Mouse (Mus musculus): ENCODE data around the gene Dnajc8. TPM values are rescaled to one million over a fixed set of nuclear protein-coding genes. Genes with fewer than 3 reads are reported as not detected.

Dnajc8 gene
- polyA plus RNA-seq, 1 experiment from 2014 or later: 77.7 TPM

GRCm38 (mm10) chr4:132513395-132514273 is 21.7 kb upstream of the Dnajc8 start:
- no peak for ATAC-seq (ENCODE audit: low read depth)
- H3K9me3 ChIP-seq (replicated peaks; ENCODE audit: control insufficient read depth, low read length): no peaks in the 10 kb centered on the region
- peaks cover 51% of the 10 kb centered on the region for H3K4me1 ChIP-seq (ENCODE audit: control insufficient read depth, low read depth, low read length)
- 0 out of 2 replicates have a peak overlapping the region, but pooled peaks have one; percentile 4 for H3K4me3 ChIP-seq (ENCODE audit: low read depth, low read length)
- peak overlapping the region; percentile 79 for H3K27ac ChIP-seq (ENCODE audit: low read length)
- H3K4me2 ChIP-seq (ENCODE audit: low read depth, low read length): peak overlapping the region; percentile 44
- peak overlapping the region; percentile 32 for H3K9ac ChIP-seq (ENCODE audit: low read depth, low read length)
- 27% methylated on average over 14 of the region's 14 CpGs for WGBS (ENCODE audit: insufficient replicate concordance)
- H3K36me3 ChIP-seq (ENCODE audit: control insufficient read depth, insufficient read depth): no peaks in the 10 kb centered on the region
- no peaks in the 10 kb centered on the region for H3K27me3 ChIP-seq (ENCODE audit: control insufficient read depth, insufficient read depth, low read depth, low read length)

- no peaks in the 10 kb centered on the region for H3K36me3 ChIP-seq (ENCODE audit: control insufficient read depth, insufficient read depth)
- H3K4me1 ChIP-seq (ENCODE audit: control insufficient read depth, low read depth, low read length): peaks cover 43% of the 10 kb centered on the region
- H3K4me2 ChIP-seq (ENCODE audit: low read depth, low read length): peak overlapping the region; percentile 87
- H3K27ac ChIP-seq (ENCODE audit: low read length): peak overlapping the region; percentile 80
- peak overlapping the region; percentile 65 for H3K4me3 ChIP-seq (ENCODE audit: low read depth, low read length)
- peak overlapping the region; percentile 65 for H3K9ac ChIP-seq (ENCODE audit: low read depth, low read length)
- no peaks in the 10 kb centered on the region for H3K27me3 ChIP-seq (ENCODE audit: control insufficient read depth, insufficient read depth, low read depth, low read length)
- ATAC-seq (ENCODE audit: low read depth): peak; percentile 26
- H3K9me3 ChIP-seq (replicated peaks; ENCODE audit: control insufficient read depth, low read length): no peaks in the 10 kb centered on the region
- 1% methylated on average over 21 of the region's 21 CpGs for WGBS (ENCODE audit: insufficient replicate concordance)
Measured at GRCm38 (mm10) chr4:132514555-132515135, 20.7 kb upstream of the Dnajc8 start.

GRCm38 (mm10) chr4:132515369-132516155 is 19.8 kb upstream of the Dnajc8 start:
- no peaks in the 10 kb centered on the region for H3K36me3 ChIP-seq (ENCODE audit: control insufficient read depth, insufficient read depth)
- peak overlapping the region; percentile 91 for H3K27ac ChIP-seq (ENCODE audit: low read length)
- H3K4me3 ChIP-seq (ENCODE audit: low read depth, low read length): peak overlapping the region; percentile 65
- no peaks in the 10 kb centered on the region for H3K9me3 ChIP-seq (replicated peaks; ENCODE audit: control insufficient read depth, low read length)
- 19% methylated on average over 22 of the region's 22 CpGs for WGBS (ENCODE audit: insufficient replicate concordance)
- peak; percentile 90 for ATAC-seq (ENCODE audit: low read depth)
- peaks cover 42% of the 10 kb centered on the region for H3K4me1 ChIP-seq (ENCODE audit: control insufficient read depth, low read depth, low read length)
- H3K4me2 ChIP-seq (ENCODE audit: low read depth, low read length): peak overlapping the region; percentile 87
- no peaks in the 10 kb centered on the region for H3K27me3 ChIP-seq (ENCODE audit: control insufficient read depth, insufficient read depth, low read depth, low read length)
- H3K9ac ChIP-seq (ENCODE audit: low read depth, low read length): peak overlapping the region; percentile 65

GRCm38 (mm10) chr4:132518066-132518465 is 17.3 kb upstream of the Dnajc8 start:
- WGBS (ENCODE audit: insufficient replicate concordance): 63% methylated on average over 8 of the region's 8 CpGs
- no peak for ATAC-seq (ENCODE audit: low read depth)
- H3K9me3 ChIP-seq (replicated peaks; ENCODE audit: control insufficient read depth, low read length): no peaks in the 10 kb centered on the region
- H3K27me3 ChIP-seq (ENCODE audit: control insufficient read depth, insufficient read depth, low read depth, low read length): no peaks in the 10 kb centered on the region
- H3K9ac ChIP-seq (ENCODE audit: low read depth, low read length): no peak overlapping the region
- H3K4me1 ChIP-seq (ENCODE audit: control insufficient read depth, low read depth, low read length): peaks cover 21% of the 10 kb centered on the region
- H3K36me3 ChIP-seq (ENCODE audit: control insufficient read depth, insufficient read depth): no peaks in the 10 kb centered on the region
- no peak overlapping the region for H3K4me2 ChIP-seq (ENCODE audit: low read depth, low read length)
- H3K27ac ChIP-seq (ENCODE audit: low read length): no peak overlapping the region
- H3K4me3 ChIP-seq (ENCODE audit: low read depth, low read length): no peak overlapping the region

GRCm38 (mm10) chr4:132519188-132519587 is 16.2 kb upstream of the Dnajc8 start:
- ATAC-seq (ENCODE audit: low read depth): no peak
- H3K4me1 ChIP-seq (ENCODE audit: control insufficient read depth, low read depth, low read length): peaks cover 13% of the 10 kb centered on the region
- 72% methylated on average over 3 of the region's 3 CpGs for WGBS (ENCODE audit: insufficient replicate concordance)
- no peak overlapping the region for H3K4me2 ChIP-seq (ENCODE audit: low read depth, low read length)
- H3K4me3 ChIP-seq (ENCODE audit: low read depth, low read length): no peak overlapping the region
- H3K27me3 ChIP-seq (ENCODE audit: control insufficient read depth, insufficient read depth, low read depth, low read length): no peaks in the 10 kb centered on the region
- H3K9ac ChIP-seq (ENCODE audit: low read depth, low read length): no peak overlapping the region
- no peaks in the 10 kb centered on the region for H3K9me3 ChIP-seq (replicated peaks; ENCODE audit: control insufficient read depth, low read length)
- no peaks in the 10 kb centered on the region for H3K36me3 ChIP-seq (ENCODE audit: control insufficient read depth, insufficient read depth)
- H3K27ac ChIP-seq (ENCODE audit: low read length): no peak overlapping the region

GRCm38 (mm10) chr4:132524321-132524741 is 11.0 kb upstream of the Dnajc8 start:
- H3K4me1 ChIP-seq (ENCODE audit: control insufficient read depth, low read depth, low read length): peaks cover 21% of the 10 kb centered on the region
- H3K27ac ChIP-seq (ENCODE audit: low read length): no peak overlapping the region
- H3K4me3 ChIP-seq (ENCODE audit: low read depth, low read length): no peak overlapping the region
- H3K27me3 ChIP-seq (ENCODE audit: control insufficient read depth, insufficient read depth, low read depth, low read length): no peaks in the 10 kb centered on the region
- no peak overlapping the region for H3K4me2 ChIP-seq (ENCODE audit: low read depth, low read length)
- H3K9ac ChIP-seq (ENCODE audit: low read depth, low read length): 0 out of 2 replicates have a peak overlapping the region, but pooled peaks have one; percentile 14
- H3K36me3 ChIP-seq (ENCODE audit: control insufficient read depth, insufficient read depth): peaks cover 2% of the 10 kb centered on the region; the same call in 1 of the 2 replicates
- no peaks in the 10 kb centered on the region for H3K9me3 ChIP-seq (replicated peaks; ENCODE audit: control insufficient read depth, low read length)
- no peak for ATAC-seq (ENCODE audit: low read depth)
- 36% methylated on average over 11 of the region's 11 CpGs for WGBS (ENCODE audit: insufficient replicate concordance)

- H3K9ac ChIP-seq (ENCODE audit: low read depth, low read length): no peak overlapping the region
- H3K27ac ChIP-seq (ENCODE audit: low read length): peak overlapping the region; percentile 35; the same call in 1 of the 2 replicates
- peak; percentile 68 for ATAC-seq (ENCODE audit: low read depth)
Measured at GRCm38 (mm10) chr4:132524808-132525207, 10.5 kb upstream of the Dnajc8 start.

GRCm38 (mm10) chr4:132526678-132527077 is 8.7 kb upstream of the Dnajc8 start:
- Histone ChIP-seq H3K9ac (ENCODE audit: low read depth, low read length) (no peak overlapping the region), H3K36me3 (ENCODE audit: control insufficient read depth, insufficient read depth) (peaks cover 8% of the 10 kb centered on the region), H3K4me1 (ENCODE audit: control insufficient read depth, low read depth, low read length) (peaks cover 42% of the 10 kb centered on the region), H3K27me3 (ENCODE audit: control insufficient read depth, insufficient read depth, low read depth, low read length) (no peaks in the 10 kb centered on the region), H3K27ac (ENCODE audit: low read length) (no peak overlapping the region), H3K9me3 (replicated peaks; ENCODE audit: control insufficient read depth, low read length) (no peaks in the 10 kb centered on the region), H3K4me3 (ENCODE audit: low read depth, low read length) (no peak overlapping the region), H3K4me2 (ENCODE audit: low read depth, low read length) (no peak overlapping the region)
- WGBS (ENCODE audit: insufficient replicate concordance): 34% methylated on average over 2 of the region's 2 CpGs
- ATAC-seq (ENCODE audit: low read depth): no peak

More at GRCm38 (mm10) chr4:132524808-132525207, 10.5 kb upstream of the Dnajc8 start:
- no peaks in the 10 kb centered on the region for H3K9me3 ChIP-seq (replicated peaks; ENCODE audit: control insufficient read depth, low read length)
- 33% methylated on average over 6 of the region's 6 CpGs for WGBS (ENCODE audit: insufficient replicate concordance)
- H3K4me2 ChIP-seq (ENCODE audit: low read depth, low read length): peak overlapping the region; percentile 11; the same call in 1 of the 2 replicates
- peaks cover 26% of the 10 kb centered on the region for H3K4me1 ChIP-seq (ENCODE audit: control insufficient read depth, low read depth, low read length)
- H3K4me3 ChIP-seq (ENCODE audit: low read depth, low read length): no peak overlapping the region
- peaks cover 2% of the 10 kb centered on the region; the same call in 1 of the 2 replicates for H3K36me3 ChIP-seq (ENCODE audit: control insufficient read depth, insufficient read depth)
- no peaks in the 10 kb centered on the region for H3K27me3 ChIP-seq (ENCODE audit: control insufficient read depth, insufficient read depth, low read depth, low read length)

Data from liver, embryonic 16.5 days (tissue).